Mouse (Mus musculus) mouse trophoblast stem cell (cell line): Measurements from ENCODE around the gene Zfp512.
"Not testable (repeated sequence)": the region's sequence is repeated elsewhere in the genome, so short reads cannot be mapped to it uniquely, and the experiment has no call there.

ENCODE experiments used
- in situ Hi-C, 2 experiments: fragments of 300-500 bp; cut with MseI, MboI; formaldehyde crosslinking; loops; 2 replicates in 1 of 2; 3 replicates in 1 of 2; pipeline ENCODE4 v1.15.1; 2025

Zfp512 gene

GRCm38 (mm10) chr5:31451878-31452561 lies at the start of gene Zfp512:
TSS of gene Zfp512 (plus strand) at chr5:31452431.
- in situ Hi-C loops: no loop called here

GRCm38 (mm10) chr5:31434727-31435126 lies 17.5 kb upstream of the Zfp512 start:
- in situ Hi-C loops: not testable (repeated sequence)

DNA sequence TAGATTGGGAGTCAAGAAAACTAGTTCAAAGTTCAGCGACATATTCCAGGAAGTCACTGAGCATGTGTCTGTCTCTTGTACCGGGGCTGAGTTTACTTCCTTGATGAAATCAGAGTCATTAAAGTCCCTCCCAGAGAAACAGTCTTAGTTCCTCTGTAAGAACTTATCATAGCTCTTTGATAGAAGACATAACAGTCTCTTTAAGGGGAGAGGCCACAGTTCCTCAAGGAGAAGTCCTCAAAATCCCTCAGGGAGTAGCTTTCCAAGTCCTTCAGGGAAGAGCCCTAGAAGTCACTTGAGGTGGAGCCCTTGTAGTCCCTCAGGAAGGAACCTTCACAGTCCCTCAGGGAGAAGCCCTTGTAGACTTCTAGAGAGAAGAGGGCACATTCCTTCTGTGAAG lies 895 bp upstream of the Zfp512 start:
- in situ Hi-C loops: no loop called here

GRCm38 (mm10) chr5:31452562-31452878 lies 289 bp downstream of the Zfp512 start:
- in situ Hi-C loops: no loop called here

- in situ Hi-C loops: no loop called here
Measured at GRCm38 (mm10) chr5:31452886-31453410, 717 bp downstream of the Zfp512 start.

- in situ Hi-C loops: no loop called here
Measured at GRCm38 (mm10) chr5:31467798-31468197, 15.6 kb downstream of the Zfp512 start.

DNA sequence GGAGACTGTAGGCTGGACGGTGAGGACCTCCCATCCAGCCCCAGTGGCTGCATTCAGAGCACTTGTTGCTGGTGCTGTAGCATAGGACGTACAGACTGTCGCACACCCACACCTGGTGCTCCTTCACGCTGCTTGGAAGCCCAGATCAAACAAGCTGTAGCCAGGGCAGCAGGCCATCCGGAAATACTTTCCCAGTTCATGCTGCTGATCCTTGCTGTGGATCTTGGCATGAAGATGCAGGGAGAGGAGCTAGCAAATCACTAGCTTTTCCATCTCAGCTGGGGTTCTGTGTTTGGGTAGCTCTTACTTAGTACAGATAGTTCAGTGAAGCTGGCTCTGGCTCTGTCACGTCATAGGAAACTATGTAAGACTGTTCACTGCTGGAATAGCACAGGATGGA lies 17.5 kb downstream of the Zfp512 start:
- in situ Hi-C loops: no loop called here

DNA sequence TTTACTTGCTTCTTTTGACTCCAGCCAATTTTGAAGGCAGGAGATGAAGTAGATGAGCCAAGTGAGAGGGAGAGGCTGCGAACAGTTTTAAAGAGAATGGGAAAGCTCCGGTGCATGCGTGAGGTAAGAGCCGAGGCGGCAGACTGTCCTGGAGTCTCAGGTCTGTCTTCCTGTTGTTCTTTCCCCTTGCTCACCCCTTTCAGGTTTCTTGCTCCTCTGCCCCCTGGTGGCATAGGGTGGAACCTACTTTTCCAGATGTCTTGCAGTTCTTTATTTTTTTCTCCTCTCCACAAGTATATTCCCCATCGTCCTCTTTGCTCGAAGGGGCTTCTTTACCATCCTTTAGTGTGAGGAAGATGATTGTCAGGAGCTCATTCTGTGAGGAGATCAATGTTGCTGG lies 18.1 kb downstream of the Zfp512 start:
- in situ Hi-C loops: no loop called here

- in situ Hi-C loops: no loop called here
Measured at GRCm38 (mm10) chr5:31480536-31480935, 28.3 kb downstream of the Zfp512 start.

DNA sequence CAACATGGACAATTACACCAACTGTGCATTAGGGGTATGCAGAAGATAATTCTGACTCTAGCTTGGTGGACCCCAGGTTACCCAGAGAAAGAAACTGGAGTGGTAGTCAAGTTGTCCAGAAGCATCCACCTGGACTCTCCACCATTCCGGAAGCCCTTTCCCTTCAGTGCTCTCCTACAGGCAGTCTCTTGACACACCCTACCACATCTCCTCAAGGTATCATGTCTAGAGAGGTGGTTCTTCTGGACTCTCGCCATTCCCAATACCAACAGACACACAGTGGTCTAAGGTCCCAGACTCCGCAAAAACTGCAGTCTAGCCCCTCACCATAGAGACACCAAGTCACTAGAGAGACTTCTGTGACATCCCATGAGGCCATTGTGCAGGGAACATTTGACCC lies 33.2 kb downstream of the Zfp512 start, which contains the start of gene 4930548H24Rik:
Gene 4930548H24Rik (plus strand): TSS at position 301 of the 400 bp plus-strand sequence.
- in situ Hi-C loops: no loop called here

DNA sequence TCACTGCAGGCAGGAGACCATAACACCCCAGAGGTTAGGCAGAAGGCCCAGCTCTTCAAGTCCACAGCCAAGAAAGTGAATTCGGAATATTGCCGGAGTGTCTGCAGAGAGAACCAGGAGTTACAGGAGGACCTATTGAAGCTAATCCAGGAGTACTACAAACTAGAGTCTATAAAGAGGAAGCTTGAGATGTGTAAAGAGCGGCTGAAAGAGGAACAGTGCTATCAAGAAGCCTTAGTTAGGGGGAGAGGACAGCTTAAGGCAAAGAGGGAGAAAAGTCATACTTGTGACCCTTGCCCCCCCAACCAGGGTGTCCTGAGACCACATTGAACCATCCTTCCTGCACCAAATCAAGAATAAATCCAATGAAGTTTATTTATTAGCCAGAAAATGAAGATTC lies 35.7 kb downstream of the Zfp512 start:
- in situ Hi-C loops: no loop called here

DNA sequence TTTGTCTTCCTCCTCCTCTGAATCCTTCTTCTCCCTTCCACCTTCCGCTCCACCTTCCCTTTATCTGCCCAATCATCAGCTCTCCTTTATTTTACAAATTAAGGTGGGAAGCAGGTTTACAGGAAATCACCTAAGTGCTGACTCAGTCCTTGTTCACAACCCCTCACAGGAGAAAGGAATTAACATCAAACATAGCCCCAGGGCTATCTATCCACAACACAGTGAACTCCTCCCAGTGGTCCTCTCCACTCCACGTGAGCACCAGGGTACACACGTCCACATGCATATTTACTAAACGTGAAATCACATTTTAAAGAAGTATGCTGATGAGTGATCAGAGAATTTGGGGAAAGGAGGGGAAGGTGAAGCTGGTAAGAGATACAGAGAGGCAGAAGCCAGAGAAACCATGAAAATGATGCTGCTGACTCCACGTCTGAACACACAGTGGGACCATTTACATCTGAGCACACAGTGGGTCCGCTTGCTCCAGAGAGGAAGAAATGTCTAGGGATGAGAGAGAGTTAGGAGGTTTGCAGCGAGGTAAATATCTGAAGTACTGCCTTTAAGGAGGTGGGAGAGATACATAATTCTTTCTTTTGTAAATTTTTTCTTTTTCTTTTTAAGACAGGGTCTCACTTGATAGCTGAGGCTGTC lies 37.0 kb downstream of the Zfp512 start:
- in situ Hi-C loops: no loop called here

DNA sequence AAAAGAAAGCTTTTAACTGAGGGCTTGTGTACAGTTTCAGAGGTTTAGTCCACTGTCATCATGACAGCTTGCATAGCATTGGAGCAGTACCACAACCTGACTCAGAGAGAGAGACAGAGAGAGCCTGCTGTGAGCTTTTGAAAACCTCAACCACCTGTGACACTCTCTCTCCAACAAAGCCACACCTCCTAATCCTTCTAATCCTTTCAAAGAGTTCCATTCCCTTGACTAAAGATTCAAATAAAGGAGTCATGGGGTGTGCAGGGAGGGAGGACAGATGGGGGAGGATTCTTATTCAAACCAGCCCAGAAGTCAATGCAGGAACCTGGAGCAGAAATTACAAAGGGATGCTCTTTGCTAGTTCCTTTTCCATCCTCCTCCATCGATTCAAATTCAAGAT lies 39.8 kb downstream of the Zfp512 start:
- in situ Hi-C loops: no loop called here

GRCm38 (mm10) chr5:31494513-31495297 lies 42.5 kb downstream of the Zfp512 start, which contains the start of gene Gpn1:
TSS of gene Gpn1 (plus strand) at chr5:31494741.
- in situ Hi-C loops: no loop called here

- in situ Hi-C loops: no loop called here
Measured at GRCm38 (mm10) chr5:31504843-31505242, 52.6 kb downstream of the Zfp512 start.

DNA sequence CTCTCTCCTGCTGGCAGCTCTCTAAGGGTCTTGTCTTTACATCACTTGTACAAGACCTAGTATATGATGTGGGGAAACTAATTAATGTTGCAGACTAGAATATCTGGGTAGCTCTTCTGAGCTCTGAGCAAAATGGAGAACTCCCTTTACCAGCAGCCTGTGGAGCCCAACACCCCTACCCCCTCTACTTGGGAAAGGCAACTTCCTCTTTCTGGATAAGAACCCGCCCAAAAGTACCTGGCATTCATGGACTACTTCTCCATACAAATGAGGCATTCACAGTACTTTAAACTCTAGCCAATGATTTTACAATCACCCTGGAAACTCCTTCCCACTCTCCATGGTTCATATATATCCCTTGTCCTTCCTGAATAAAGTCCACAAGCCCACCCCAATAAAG lies 60.2 kb downstream of the Zfp512 start:
- in situ Hi-C loops: no loop called here

GRCm38 (mm10) chr5:31520556-31520955 lies 68.3 kb downstream of the Zfp512 start:
- in situ Hi-C loops: no loop called here

GRCm38 (mm10) chr5:31526354-31527116 lies 74.3 kb downstream of the Zfp512 start, which contains the start of gene Slc4a1ap:
TSS of gene Slc4a1ap (plus strand) at chr5:31526995.
- in situ Hi-C loops: no loop called here

GRCm38 (mm10) chr5:31527117-31527680 lies 75.0 kb downstream of the Zfp512 start:
- in situ Hi-C loops: no loop called here

DNA sequence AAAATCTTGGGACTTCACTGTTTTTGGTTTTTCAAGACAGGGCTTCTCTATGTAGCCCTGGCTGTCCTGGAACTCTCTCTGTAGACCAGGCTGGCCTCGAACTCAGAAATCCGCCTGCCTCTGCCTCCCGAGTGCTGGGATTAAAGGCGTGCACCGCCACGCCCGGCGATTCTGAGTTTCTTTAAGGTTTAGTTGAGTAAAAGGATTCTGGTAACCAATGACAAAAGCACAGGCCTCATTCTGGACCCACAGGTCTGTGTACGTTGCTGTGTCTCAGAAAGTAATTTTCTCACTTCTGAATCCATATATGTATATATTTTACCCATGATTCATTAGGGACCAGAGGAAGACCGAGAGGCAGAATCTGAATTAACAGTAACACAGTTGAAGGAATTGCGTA lies 75.5 kb downstream of the Zfp512 start, which contains the start of gene Supt7l:
Gene Supt7l (minus strand): TSS at position 101 of the 400 bp plus-strand sequence.
- in situ Hi-C loops: not testable (repeated sequence)

GRCm38 (mm10) chr5:31528560-31528959 lies 76.3 kb downstream of the Zfp512 start:
- in situ Hi-C loops: no loop called here
